ENCODE assay signal across 8 mouse cellular contexts in genomic region chr17:56935363-56936131, GRCm38 (mm10). TPM values are rescaled to one million over a fixed set of nuclear protein-coding genes. Genes with fewer than 3 reads are reported as not detected.
DNase-seq lines count a peak whose midpoint lies in the region; ATAC-seq and TF ChIP-seq lines count a peak whose summit lies in the region.

Mllt1 (minus strand) TSS chr17:56935415.

- peaks cover 28% of the 10 kb centered on the region for H3K4me1 ChIP-seq in heart, embryonic 12.5 days (replicated peaks)
- H3K4me1 ChIP-seq in kidney, postnatal 0 days (replicated peaks; ENCODE audit: insufficient read depth, low read length) = peaks cover 16% of the 10 kb centered on the region
- peaks cover 20% of the 10 kb centered on the region for H3K4me1 ChIP-seq in liver, embryonic 11.5 days (replicated peaks; ENCODE audit: control insufficient read depth, insufficient read depth, low read length)
- H3K4me1 ChIP-seq in stomach, embryonic 14.5 days (ENCODE audit: control insufficient read depth, insufficient read depth, low read length) = peaks cover 11% of the 10 kb centered on the region; the same call in 1 of the 2 replicates

- DNase-seq in CD4-positive helper T cell, adult 2 months (ENCODE audit: low read depth, low spot score) = peak; percentile 99
- DNase-seq in brain, embryonic 18.5 days (ENCODE audit: low read depth, low spot score) = peak; percentile 94
- DNase-seq in kidney, postnatal 0 days (ENCODE audit: low spot score) = peak; percentile 97
- peak; percentile 100 for DNase-seq in liver, embryonic 11.5 days (ENCODE audit: low spot score)
- DNase-seq in naive thymus-derived CD4-positive, alpha-beta T cell, adult 2 months (ENCODE audit: low read depth) = peak; percentile 97

- TF ChIP-seq CTCF in kidney, postnatal 0 days (IDR thresholded peaks at IDR 0.05; ENCODE audit: low read depth) = peak; percentile 66

- 4% methylated on average over 76 of the region's 76 CpGs for WGBS in heart, embryonic 12.5 days
- WGBS in kidney, postnatal 0 days = 4% methylated on average over 76 of the region's 76 CpGs
- 3% methylated on average over 76 of the region's 76 CpGs for WGBS in liver, embryonic 11.5 days
- WGBS in stomach, embryonic 14.5 days = 3% methylated on average over 69 of the region's 76 CpGs

- H3K4me2 ChIP-seq in heart, embryonic 12.5 days = peak within 1 kb of the TSS; percentile 92
- H3K4me2 ChIP-seq in kidney, postnatal 0 days (ENCODE audit: low read length) = peak within 1 kb of the TSS; percentile 73
- H3K4me2 ChIP-seq in liver, embryonic 11.5 days = peak within 1 kb of the TSS; percentile 73
- peak within 1 kb of the TSS; percentile 83 for H3K4me2 ChIP-seq in stomach, embryonic 14.5 days (replicated peaks; ENCODE audit: low read depth, low read length)

- no peaks in the 10 kb centered on the region for H3K36me3 ChIP-seq in heart, embryonic 12.5 days
- no peaks in the 10 kb centered on the region for H3K36me3 ChIP-seq in kidney, postnatal 0 days (ENCODE audit: insufficient read depth, low read length)
- H3K36me3 ChIP-seq in liver, embryonic 11.5 days (ENCODE audit: control insufficient read depth, insufficient read depth, low read length) = no peaks in the 10 kb centered on the region
- H3K36me3 ChIP-seq in stomach, embryonic 14.5 days (ENCODE audit: control insufficient read depth, insufficient read depth, low read length) = no peaks in the 10 kb centered on the region

- H3K27ac ChIP-seq in heart, embryonic 12.5 days (ENCODE audit: poor library complexity, severe bottlenecking) = peak within 1 kb of the TSS; percentile 65
- peak within 1 kb of the TSS; percentile 74 for H3K27ac ChIP-seq in kidney, postnatal 0 days
- peak within 1 kb of the TSS; percentile 64; the same call in 1 of the 2 replicates for H3K27ac ChIP-seq in liver, embryonic 11.5 days (ENCODE audit: low read depth, low read length)
- H3K27ac ChIP-seq in stomach, embryonic 14.5 days (ENCODE audit: low read length) = peak within 1 kb of the TSS; percentile 52; the same call in 1 of the 2 replicates

- peaks cover 5% of the 10 kb centered on the region; the same call in 1 of the 2 replicates for H3K9me3 ChIP-seq in heart, embryonic 12.5 days (replicated peaks)
- H3K9me3 ChIP-seq in kidney, postnatal 0 days (replicated peaks; ENCODE audit: low read length) = no peaks in the 10 kb centered on the region
- H3K9me3 ChIP-seq in liver, embryonic 11.5 days (ENCODE audit: control insufficient read depth, low read length) = no peaks in the 10 kb centered on the region
- H3K9me3 ChIP-seq in stomach, embryonic 14.5 days (ENCODE audit: control insufficient read depth, low read depth, low read length) = no peaks in the 10 kb centered on the region

- ATAC-seq in erythroid progenitor cell, adult 5-6 weeks (replicated peaks; ENCODE audit: low FRiP score, poor library complexity, severe bottlenecking) = peak; percentile 97
- peak; percentile 98 for ATAC-seq in heart, embryonic 12.5 days (ENCODE audit: insufficient number of reproducible peaks, low FRiP score)
- peak; percentile 98 for ATAC-seq in kidney, postnatal 0 days (replicated peaks; ENCODE audit: low FRiP score, low read depth)
- peak; percentile 98 for ATAC-seq in liver, embryonic 11.5 days (replicated peaks; ENCODE audit: low FRiP score)
- peak; percentile 97 for ATAC-seq in stomach, embryonic 14.5 days (ENCODE audit: insufficient number of reproducible peaks, insufficient read depth, low FRiP score, low read depth)

- peak within 1 kb of the TSS; percentile 99 for H3K9ac ChIP-seq in heart, embryonic 12.5 days
- H3K9ac ChIP-seq in kidney, postnatal 0 days (ENCODE audit: low read depth, low read length) = peak within 1 kb of the TSS; percentile 86
- peak within 1 kb of the TSS; percentile 92 for H3K9ac ChIP-seq in liver, embryonic 11.5 days (ENCODE audit: low read depth, low read length)
- peak within 1 kb of the TSS; percentile 92 for H3K9ac ChIP-seq in stomach, embryonic 14.5 days (replicated peaks; ENCODE audit: low read depth, low read length)

- H3K27me3 ChIP-seq in heart, embryonic 12.5 days (replicated peaks) = peaks cover 5% of the 10 kb centered on the region; the same call in 1 of the 2 replicates
- H3K27me3 ChIP-seq in kidney, postnatal 0 days (ENCODE audit: insufficient read depth, low read length) = no peaks in the 10 kb centered on the region
- no peaks in the 10 kb centered on the region for H3K27me3 ChIP-seq in liver, embryonic 11.5 days (replicated peaks; ENCODE audit: control insufficient read depth, insufficient read depth, low read length)
- no peaks in the 10 kb centered on the region for H3K27me3 ChIP-seq in stomach, embryonic 14.5 days (ENCODE audit: control insufficient read depth, insufficient read depth, low read length)

- H3K4me3 ChIP-seq in heart, embryonic 12.5 days = peak within 1 kb of the TSS; percentile 96
- peak within 1 kb of the TSS; percentile 78 for H3K4me3 ChIP-seq in kidney, postnatal 0 days (replicated peaks; ENCODE audit: low read depth, low read length)
- peak within 1 kb of the TSS; percentile 92 for H3K4me3 ChIP-seq in liver, embryonic 11.5 days (ENCODE audit: low read depth, low read length)
- H3K4me3 ChIP-seq in stomach, embryonic 14.5 days (ENCODE audit: low read depth, low read length) = peak within 1 kb of the TSS; percentile 94

RNA-seq across cellular contexts. Expression of gene Mllt1, which starts in this region (rescaled TPM):
- 3.4 and 9.4 TPM in 2 replicates for total RNA-seq in erythroid progenitor cell, adult 5-6 weeks (2015; ENCODE audit: low replicate concordance)
- total RNA-seq in erythroid progenitor cell, adult 5-6 weeks (2017; ENCODE audit: low replicate concordance) = 4.4 and 6.4 TPM in 2 replicates
- 45.3 and 50.6 TPM in 2 replicates for polyA plus RNA-seq in heart, embryonic 12.5 days (2016; fragmentation: Nextera tagmentation; extraction: Ambion mirVana)
- 27.4 and 29.1 TPM in 2 replicates for polyA plus RNA-seq in kidney, postnatal 0 days (2015; fragmentation: Nextera tagmentation; extraction: Ambion mirVana)
- 19.2 and 21.3 TPM in 2 replicates for polyA plus RNA-seq in liver, embryonic 11.5 days (2014; fragmentation: Nextera tagmentation; extraction: Ambion mirVana)
- polyA plus RNA-seq in stomach, embryonic 14.5 days (2014; fragmentation: Nextera tagmentation; extraction: Ambion mirVana) = 26.8 and 29.6 TPM in 2 replicates

Comparison
In these comparisons a context has a peak if more than half of its experiments do, and no peak if none do; other contexts are left out.
1. Peak in every context shown above with its lines: DNase-seq, ATAC-seq, H3K4me3 ChIP-seq and H3K27ac ChIP-seq.